Mouse (Mus musculus) C2C12 (cell line): ENCODE results near the gene Mier3. TPM values are rescaled to one million over a fixed set of nuclear protein-coding genes. Genes with fewer than 3 reads are reported as not detected.
A peak's percentile ranks its signal among the peaks of the same experiment; 100 is the strongest.

Experiments used
- H3K27me3 ChIP-seq: one replicate; pipeline ENCODE4 v1.6.1; 2011; ENCODE audit not compliant: control insufficient read depth, insufficient read depth, insufficient read length
- H3K36me3 ChIP-seq: one replicate; pipeline ENCODE4 v1.6.1; 2011; ENCODE audit not compliant: control insufficient read depth, insufficient read depth
- H3K4me3 ChIP-seq: one replicate; pipeline ENCODE4 v1.5.1; 2011; ENCODE audit warnings: mild to moderate bottlenecking, control low read depth; ENCODE audit not compliant: poor library complexity, insufficient read depth, severe bottlenecking
- H3K79me2 ChIP-seq: one replicate; pipeline ENCODE4 v1.6.1; 2011; ENCODE audit not compliant: control insufficient read depth, insufficient read depth
- H3K79me3 ChIP-seq: one replicate; pipeline ENCODE4 v1.6.1; 2011; ENCODE audit warnings: low read depth, control low read depth
- H3ac ChIP-seq: one replicate; pipeline ENCODE3; 2011; ENCODE audit warnings: low read depth; ENCODE audit not compliant: control insufficient read depth, insufficient read length
- CEBPB ChIP-seq: IDR thresholded peaks from one replicate; pipeline ENCODE4 v1.6.1; 2011; ENCODE audit warnings: low read depth, mild to moderate bottlenecking, control low read depth, moderate library complexity
- CTCF ChIP-seq: IDR thresholded peaks from one replicate; pipeline ENCODE4 v1.5.1; 2011; ENCODE audit not compliant: control insufficient read depth, insufficient read depth, insufficient read length
- FOSL1 ChIP-seq: IDR thresholded peaks from one replicate; pipeline ENCODE4 v1.8.0; 2011; ENCODE audit warnings: mild to moderate bottlenecking, low read length; ENCODE audit not compliant: poor library complexity, insufficient read depth, severe bottlenecking
- MAX ChIP-seq: IDR thresholded peaks from one replicate; pipeline ENCODE4 v1.6.1; 2011; ENCODE audit warnings: mild to moderate bottlenecking, control low read depth
- MYOD1 ChIP-seq: IDR thresholded peaks from one replicate; pipeline ENCODE4 v1.6.1; 2011; ENCODE audit warnings: low read depth; ENCODE audit not compliant: control insufficient read depth, insufficient read length
- MYOG ChIP-seq: IDR thresholded peaks from one replicate; pipeline ENCODE4 v1.6.1; 2011; ENCODE audit not compliant: control insufficient read depth, insufficient read length; ENCODE audit errors: extremely low read depth
- USF1 ChIP-seq: IDR thresholded peaks from one replicate; pipeline ENCODE4 v1.6.1; 2011; ENCODE audit warnings: low read depth, mild to moderate bottlenecking, control low read depth, moderate library complexity
- polyA plus RNA-seq: library from polyadenylated mRNA; unstranded; fragments of >200 nt; fragmentation: generic; extraction: Trizol; gene quantifications from one replicate; pipeline ENCODE4 v1.2.1, GENCODE M21; 2012; ENCODE audit warnings: missing spikeins

Mier3 gene
- polyA plus RNA-seq, 1 experiment, result 2.8 TPM

GRCm38 (mm10) chr13:111710531-111710930 lies 29.8 kb downstream of the Mier3 start:
- H3K4me3 ChIP-seq, result no peak overlapping the region
- H3K79me3 ChIP-seq, result no peaks in the 10 kb centered on the region
- no peaks in the 10 kb centered on the region for H3K27me3 ChIP-seq
- no peaks in the 10 kb centered on the region for H3K79me2 ChIP-seq
- peaks cover 96% of the 10 kb centered on the region for H3K36me3 ChIP-seq
- TF ChIP-seq CTCF (no peak), USF1 (no peak), MYOD1 (no peak), MYOG (no peak), CEBPB (no peak), MAX (no peak), FOSL1 (no peak)
- H3ac ChIP-seq, result no peak overlapping the region

GRCm38 (mm10) chr13:111719726-111720125 lies 38.9 kb downstream of the Mier3 start:
- H3K79me3 ChIP-seq, result no peaks in the 10 kb centered on the region
- no peak overlapping the region for H3ac ChIP-seq
- peaks cover 29% of the 10 kb centered on the region for H3K36me3 ChIP-seq
- TF ChIP-seq MYOD1 (no peak), MYOG (no peak), MAX (no peak)
- no peaks in the 10 kb centered on the region for H3K79me2 ChIP-seq
- H3K27me3 ChIP-seq, result no peaks in the 10 kb centered on the region
- H3K4me3 ChIP-seq, result no peak overlapping the region

GRCm38 (mm10) chr13:111724811-111725164 lies 44.0 kb downstream of the Mier3 start:
- TF ChIP-seq USF1, result no peak
- TF ChIP-seq MYOD1, result no peak
- TF ChIP-seq CEBPB, result no peak
- TF ChIP-seq CTCF, result no peak
- no peaks in the 10 kb centered on the region for H3K36me3 ChIP-seq
- H3K27me3 ChIP-seq, result no peaks in the 10 kb centered on the region
- H3K4me3 ChIP-seq, result peak overlapping the region; percentile 36
- no peaks in the 10 kb centered on the region for H3K79me3 ChIP-seq
- no peaks in the 10 kb centered on the region for H3K79me2 ChIP-seq
- peak overlapping the region; percentile 91 for H3ac ChIP-seq

GRCm38 (mm10) chr13:111725165-111726077 lies 44.6 kb downstream of the Mier3 start:
- Histone ChIP-seq H3K36me3 (no peaks in the 10 kb centered on the region), H3K4me3 (peak overlapping the region; percentile 36), H3K79me2 (no peaks in the 10 kb centered on the region), H3K27me3 (no peaks in the 10 kb centered on the region), H3K79me3 (no peaks in the 10 kb centered on the region), H3ac (peak overlapping the region; percentile 67)
- TF ChIP-seq FOSL1 (no peak), MAX (no peak), CEBPB (no peak), MYOG (no peak), CTCF (no peak), USF1 (no peak), MYOD1 (no peak)

- Histone ChIP-seq H3K36me3 (no peaks in the 10 kb centered on the region), H3K27me3 (no peaks in the 10 kb centered on the region), H3K79me2 (no peaks in the 10 kb centered on the region), H3K4me3 (no peak overlapping the region), H3K79me3 (no peaks in the 10 kb centered on the region), H3ac (no peak overlapping the region)
- TF ChIP-seq USF1 (no peak), CTCF (no peak), FOSL1 (no peak), MAX (no peak), MYOG (no peak), CEBPB (no peak), MYOD1 (no peak)
Observed at GRCm38 (mm10) chr13:111726898-111727297, 46.1 kb downstream of the Mier3 start.

- no peak for TF ChIP-seq USF1
- TF ChIP-seq CTCF, result no peak
- no peak for TF ChIP-seq MYOG
- TF ChIP-seq CEBPB, result no peak
- no peak for TF ChIP-seq MAX
- TF ChIP-seq MYOD1, result no peak
- no peak for TF ChIP-seq FOSL1
- H3K4me3 ChIP-seq, result no peak overlapping the region
- no peaks in the 10 kb centered on the region for H3K79me3 ChIP-seq
- H3ac ChIP-seq, result no peak overlapping the region
- H3K36me3 ChIP-seq, result no peaks in the 10 kb centered on the region
- H3K79me2 ChIP-seq, result no peaks in the 10 kb centered on the region
- no peaks in the 10 kb centered on the region for H3K27me3 ChIP-seq
Observed at GRCm38 (mm10) chr13:111741204-111741990, 60.6 kb downstream of the Mier3 start.
